Mouse (Mus musculus) hindbrain, embryonic 13.5 days (tissue): ENCODE measurements around the gene Prpf18. TPM values are rescaled to one million over a fixed set of nuclear protein-coding genes. Genes with fewer than 3 reads are reported as not detected.

Source experiments
- ATAC-seq: fragments of 200-750 bp; cut with Nextera tagmentation; 2 replicates; pipeline ENCODE4 v1.8.0; 2017; ENCODE audit warnings: moderate TSS enrichment; ENCODE audit not compliant: low FRiP score
- H3K27ac ChIP-seq: fragments of 300-500 bp; sonication (generic); 2 replicates; pipeline ENCODE4 v1.5.1; 2015; ENCODE audit warnings: inconsistent platforms, mild to moderate bottlenecking, moderate library complexity
- H3K27me3 ChIP-seq: fragments of 300-500 bp; sonication (generic); 2 replicates; pipeline ENCODE4 v1.6.1; 2015; ENCODE audit warnings: mild to moderate bottlenecking, inconsistent platforms
- H3K36me3 ChIP-seq: fragments of 300-500 bp; sonication (generic); 2 replicates; pipeline ENCODE4 v1.6.1; 2015; ENCODE audit warnings: mild to moderate bottlenecking, inconsistent platforms
- H3K4me1 ChIP-seq: fragments of 300-500 bp; sonication (generic); replicated peaks from 2 replicates; pipeline ENCODE4 v1.6.1; 2015; ENCODE audit warnings: inconsistent platforms
- H3K4me2 ChIP-seq: fragments of 300-500 bp; sonication (generic); 2 replicates; pipeline ENCODE4 v1.6.1; 2015; ENCODE audit warnings: inconsistent platforms, mild to moderate bottlenecking, moderate library complexity
- H3K4me3 ChIP-seq: fragments of 300-500 bp; sonication (generic); 2 replicates; pipeline ENCODE4 v1.5.1; 2015; ENCODE audit warnings: mild to moderate bottlenecking, inconsistent platforms
- H3K9ac ChIP-seq: fragments of 300-500 bp; sonication (generic); 2 replicates; pipeline ENCODE4 v1.6.1; 2015; ENCODE audit warnings: mild to moderate bottlenecking, inconsistent platforms
- H3K9me3 ChIP-seq: fragments of 300-500 bp; sonication (generic); 2 replicates; pipeline ENCODE4 v1.6.1; 2016; ENCODE audit warnings: inconsistent platforms
- WGBS: fragments of 180-500 bp; shearing (Covaris S2); methylation state at CpG from one replicate; pipeline ENCODE4 v1.1.7; 2015; 5-methylcytosine and 5-hydroxymethylcytosine counted together
- polyA plus RNA-seq: library from polyadenylated mRNA; unstranded; fragments of >200 nt; fragmentation: Nextera tagmentation; extraction: Ambion mirVana; gene quantifications from 2 replicates; pipeline ENCODE4 v1.2.1, GENCODE M21; 2015

Prpf18 gene
- polyA plus RNA-seq = 47.8 and 48.7 TPM in 2 replicates

GRCm38 (mm10) chr2:4651500-4652285, at the start of gene Prpf18:
Gene Prpf18 (minus strand): TSS chr2:4652113.
- 2% methylated on average over 40 of the region's 40 CpGs for WGBS
- H3K4me3 ChIP-seq = peak within 1 kb of the TSS; percentile 96

GRCm38 (mm10) chr2:4679886-4680285, 28.0 kb upstream of the Prpf18 start:
- H3K27ac ChIP-seq = no peak overlapping the region
- no peak overlapping the region for H3K9ac ChIP-seq
- H3K27me3 ChIP-seq = no peaks in the 10 kb centered on the region
- no peak for ATAC-seq
- 86% methylated on average over 3 of the region's 3 CpGs for WGBS
- H3K9me3 ChIP-seq = no peaks in the 10 kb centered on the region
- no peaks in the 10 kb centered on the region for H3K36me3 ChIP-seq
- no peak overlapping the region for H3K4me3 ChIP-seq
- H3K4me1 ChIP-seq = no peaks in the 10 kb centered on the region
- no peak overlapping the region for H3K4me2 ChIP-seq

More at GRCm38 (mm10) chr2:4651500-4652285, at the start of gene Prpf18:
- H3K9ac ChIP-seq = peak within 1 kb of the TSS; percentile 94
- peaks cover 9% of the 10 kb centered on the region for H3K36me3 ChIP-seq
- peak; percentile 93 for ATAC-seq
- no peaks in the 10 kb centered on the region for H3K27me3 ChIP-seq
- peak within 1 kb of the TSS; percentile 82 for H3K4me2 ChIP-seq
- peak within 1 kb of the TSS; percentile 84 for H3K27ac ChIP-seq
- no peaks in the 10 kb centered on the region for H3K9me3 ChIP-seq
- H3K4me1 ChIP-seq = peaks cover 20% of the 10 kb centered on the region

- no peak for ATAC-seq
- H3K4me1 ChIP-seq = no peaks in the 10 kb centered on the region
- H3K4me3 ChIP-seq = no peak overlapping the region
- no peak overlapping the region for H3K9ac ChIP-seq
- H3K27me3 ChIP-seq = no peaks in the 10 kb centered on the region
- no peak overlapping the region for H3K27ac ChIP-seq
- H3K4me2 ChIP-seq = no peak overlapping the region
- H3K36me3 ChIP-seq = no peaks in the 10 kb centered on the region
- 92% methylated on average over 8 of the region's 8 CpGs for WGBS
- no peaks in the 10 kb centered on the region for H3K9me3 ChIP-seq
Observed at GRCm38 (mm10) chr2:4671636-4672035, 19.7 kb upstream of the Prpf18 start.

GRCm38 (mm10) chr2:4669701-4670100, 17.8 kb upstream of the Prpf18 start:
- no peak for ATAC-seq
- Histone ChIP-seq H3K9ac (no peak overlapping the region), H3K4me3 (no peak overlapping the region), H3K36me3 (no peaks in the 10 kb centered on the region), H3K9me3 (no peaks in the 10 kb centered on the region), H3K4me2 (no peak overlapping the region), H3K4me1 (no peaks in the 10 kb centered on the region), H3K27me3 (no peaks in the 10 kb centered on the region), H3K27ac (no peak overlapping the region)
- WGBS = 91% methylated on average over 8 of the region's 8 CpGs

GRCm38 (mm10) chr2:4668626-4669025, 16.7 kb upstream of the Prpf18 start:
- no peak overlapping the region for H3K9ac ChIP-seq
- no peak overlapping the region for H3K27ac ChIP-seq
- H3K4me3 ChIP-seq = no peak overlapping the region
- no peaks in the 10 kb centered on the region for H3K27me3 ChIP-seq
- ATAC-seq = no peak
- no peak overlapping the region for H3K4me2 ChIP-seq
- 77% methylated on average over 2 of the region's 2 CpGs for WGBS
- no peaks in the 10 kb centered on the region for H3K36me3 ChIP-seq
- no peaks in the 10 kb centered on the region for H3K9me3 ChIP-seq
- H3K4me1 ChIP-seq = no peaks in the 10 kb centered on the region

GRCm38 (mm10) chr2:4660677-4661076, 8.8 kb upstream of the Prpf18 start:
- Histone ChIP-seq H3K9ac (no peak overlapping the region), H3K27ac (no peak overlapping the region), H3K4me2 (no peak overlapping the region), H3K4me1 (no peaks in the 10 kb centered on the region), H3K36me3 (no peaks in the 10 kb centered on the region), H3K27me3 (no peaks in the 10 kb centered on the region), H3K4me3 (no peak overlapping the region), H3K9me3 (no peaks in the 10 kb centered on the region)
- WGBS = 91% methylated on average over 2 of the region's 2 CpGs
- no peak for ATAC-seq

GRCm38 (mm10) chr2:4649646-4650045, 2.3 kb downstream of the Prpf18 start:
- 98% methylated on average over 2 of the region's 2 CpGs for WGBS
- peaks cover 26% of the 10 kb centered on the region for H3K36me3 ChIP-seq
- H3K4me2 ChIP-seq = peak overlapping the region; percentile 29; the same call in 1 of the 2 replicates
- no peak overlapping the region for H3K4me3 ChIP-seq
- peaks cover 20% of the 10 kb centered on the region for H3K4me1 ChIP-seq
- no peak overlapping the region for H3K27ac ChIP-seq
- ATAC-seq = no peak
- no peaks in the 10 kb centered on the region for H3K9me3 ChIP-seq
- H3K9ac ChIP-seq = no peak overlapping the region; the same call in 1 of the 2 replicates
- no peaks in the 10 kb centered on the region for H3K27me3 ChIP-seq

GRCm38 (mm10) chr2:4648094-4648493, 3.8 kb downstream of the Prpf18 start:
- Histone ChIP-seq H3K4me1 (peaks cover 20% of the 10 kb centered on the region), H3K4me3 (no peak overlapping the region), H3K9me3 (no peaks in the 10 kb centered on the region), H3K27me3 (no peaks in the 10 kb centered on the region), H3K36me3 (peaks cover 34% of the 10 kb centered on the region), H3K27ac (no peak overlapping the region), H3K4me2 (no peak overlapping the region), H3K9ac (no peak overlapping the region)
- 89% methylated on average over 4 of the region's 4 CpGs for WGBS
- ATAC-seq = no peak

GRCm38 (mm10) chr2:4645066-4645465, 6.8 kb downstream of the Prpf18 start:
- Histone ChIP-seq H3K4me3 (no peak overlapping the region), H3K4me2 (no peak overlapping the region), H3K27me3 (no peaks in the 10 kb centered on the region), H3K9ac (no peak overlapping the region), H3K4me1 (peaks cover 9% of the 10 kb centered on the region), H3K36me3 (peaks cover 57% of the 10 kb centered on the region), H3K9me3 (no peaks in the 10 kb centered on the region), H3K27ac (no peak overlapping the region)
- no peak for ATAC-seq
- WGBS = 87% methylated on average over 4 of the region's 4 CpGs

- no peaks in the 10 kb centered on the region for H3K9me3 ChIP-seq
- 88% methylated on average over 3 of the region's 3 CpGs for WGBS
- H3K36me3 ChIP-seq = peaks cover 85% of the 10 kb centered on the region
Observed at GRCm38 (mm10) chr2:4638189-4638588, 13.7 kb downstream of the Prpf18 start.

GRCm38 (mm10) chr2:4636656-4637055, 15.3 kb downstream of the Prpf18 start:
- H3K4me3 ChIP-seq = no peak overlapping the region
- no peaks in the 10 kb centered on the region for H3K9me3 ChIP-seq
- no peak overlapping the region for H3K27ac ChIP-seq
- peaks cover 85% of the 10 kb centered on the region for H3K36me3 ChIP-seq
- H3K27me3 ChIP-seq = no peaks in the 10 kb centered on the region
- no peaks in the 10 kb centered on the region for H3K4me1 ChIP-seq
- WGBS = 91% methylated on average over 7 of the region's 7 CpGs
- no peak for ATAC-seq
- H3K9ac ChIP-seq = no peak overlapping the region
- no peak overlapping the region for H3K4me2 ChIP-seq

More at GRCm38 (mm10) chr2:4638189-4638588, 13.7 kb downstream of the Prpf18 start:
- ATAC-seq = no peak
- Histone ChIP-seq H3K4me2 (no peak overlapping the region), H3K27me3 (no peaks in the 10 kb centered on the region), H3K9ac (no peak overlapping the region), H3K4me3 (no peak overlapping the region), H3K4me1 (no peaks in the 10 kb centered on the region), H3K27ac (no peak overlapping the region)

- Histone ChIP-seq H3K9ac (no peak overlapping the region), H3K9me3 (no peaks in the 10 kb centered on the region), H3K4me2 (no peak overlapping the region), H3K4me1 (no peaks in the 10 kb centered on the region), H3K27me3 (no peaks in the 10 kb centered on the region), H3K27ac (no peak overlapping the region), H3K4me3 (no peak overlapping the region), H3K36me3 (peaks cover 86% of the 10 kb centered on the region)
- ATAC-seq = no peak
- 89% methylated on average over 8 of the region's 8 CpGs for WGBS
Observed at GRCm38 (mm10) chr2:4635804-4636203, 16.1 kb downstream of the Prpf18 start.
